Mouse (Mus musculus) hindbrain, embryonic 11.5 days (tissue): ENCODE data around the gene Rps23. TPM values are rescaled to one million over a fixed set of nuclear protein-coding genes. Genes with fewer than 3 reads are reported as not detected.
A peak's percentile ranks its signal among the peaks of the same experiment; 100 is the strongest.

Source experiments
- ATAC-seq: fragments of 200-750 bp; cut with Nextera tagmentation; 2 replicates; pipeline ENCODE4 v1.8.0; 2017; ENCODE audit warnings: mild to moderate bottlenecking, moderate TSS enrichment, moderate library complexity; ENCODE audit not compliant: low FRiP score
- DNase-seq: peaks from one replicate; pipeline ENCODE4 v3.0.0-alpha.2; 2015; ENCODE audit warnings: low spot score
- H3K27ac ChIP-seq: fragments of 300-500 bp; sonication (generic); 2 replicates; pipeline ENCODE4 v1.5.1; 2014; ENCODE audit warnings: mild to moderate bottlenecking, low read depth, low read length
- H3K27me3 ChIP-seq: fragments of 300-500 bp; sonication (generic); 2 replicates; pipeline ENCODE4 v1.6.1; 2014; ENCODE audit warnings: mild to moderate bottlenecking, low read length, moderate library complexity, mixed read lengths; ENCODE audit not compliant: control insufficient read depth, insufficient read depth
- H3K36me3 ChIP-seq: fragments of 300-500 bp; sonication (generic); 2 replicates; pipeline ENCODE4 v1.6.1; 2014; ENCODE audit warnings: mild to moderate bottlenecking, low read length, moderate library complexity, mixed read lengths; ENCODE audit not compliant: control insufficient read depth, insufficient read depth
- H3K4me1 ChIP-seq: fragments of 300-500 bp; sonication (generic); replicated peaks from 2 replicates; pipeline ENCODE4 v1.6.1; 2014; ENCODE audit warnings: low read length, mixed read lengths; ENCODE audit not compliant: control insufficient read depth, insufficient read depth
- H3K4me2 ChIP-seq: fragments of 300-500 bp; sonication (generic); replicated peaks from 2 replicates; pipeline ENCODE4 v1.6.1; 2014; ENCODE audit warnings: mild to moderate bottlenecking, low read depth, low read length
- H3K4me3 ChIP-seq: fragments of 300-500 bp; sonication (generic); 2 replicates; pipeline ENCODE4 v1.5.1; 2014; ENCODE audit warnings: low read depth, low read length
- H3K9ac ChIP-seq: fragments of 300-500 bp; sonication (generic); 2 replicates; pipeline ENCODE4 v1.6.1; 2014; ENCODE audit warnings: low read depth, low read length
- H3K9me3 ChIP-seq: fragments of 300-500 bp; sonication (generic); 2 replicates; pipeline ENCODE4 v1.6.1; 2016; ENCODE audit warnings: low read length; ENCODE audit not compliant: control insufficient read depth
- WGBS: fragments of 180-500 bp; shearing (Covaris S2); extraction: QIAGEN DNeasy Blood & Tissue Kit; methylation state at CpG from one replicate; pipeline ENCODE4 v1.1.7; 2014; 5-methylcytosine and 5-hydroxymethylcytosine counted together
- polyA plus RNA-seq: library from polyadenylated mRNA; unstranded; fragments of >200 nt; fragmentation: Nextera tagmentation; extraction: Ambion mirVana; gene quantifications from 2 replicates; pipeline ENCODE4 v1.2.1, GENCODE M21; 2014

Rps23 gene
- polyA plus RNA-seq, 1 experiment from 2014 or later = 232 TPM

GRCm38 (mm10) chr13:90960591-90960990 is 37.8 kb downstream of the Rps23 start:
- no peak for ATAC-seq
- 78% methylated on average over 8 of the region's 8 CpGs for WGBS
- Histone ChIP-seq H3K4me2 (no peak overlapping the region), H3K9me3 (no peaks in the 10 kb centered on the region), H3K4me1 (no peaks in the 10 kb centered on the region), H3K4me3 (no peak overlapping the region), H3K27ac (no peak overlapping the region), H3K27me3 (no peaks in the 10 kb centered on the region), H3K9ac (no peak overlapping the region), H3K36me3 (no peaks in the 10 kb centered on the region)
- DNase-seq = no peak

- WGBS = 76% methylated on average over 10 of the region's 10 CpGs
- H3K27me3 ChIP-seq = no peaks in the 10 kb centered on the region
- H3K9me3 ChIP-seq = no peaks in the 10 kb centered on the region
- no peak overlapping the region for H3K4me2 ChIP-seq
- no peak overlapping the region for H3K9ac ChIP-seq
- DNase-seq = no peak
- H3K4me3 ChIP-seq = no peak overlapping the region
- H3K27ac ChIP-seq = no peak overlapping the region
- no peak for ATAC-seq
- no peaks in the 10 kb centered on the region for H3K4me1 ChIP-seq
- no peaks in the 10 kb centered on the region for H3K36me3 ChIP-seq
These were observed 40.3 kb downstream of the Rps23 start for GRCm38 (mm10) chr13:90962836-90963760.

- no peak overlapping the region for H3K4me3 ChIP-seq
- no peaks in the 10 kb centered on the region for H3K36me3 ChIP-seq
- H3K4me2 ChIP-seq = no peak overlapping the region
- H3K27ac ChIP-seq = no peak overlapping the region
- H3K4me1 ChIP-seq = no peaks in the 10 kb centered on the region
- 91% methylated on average over 4 of the region's 4 CpGs for WGBS
- DNase-seq = no peak
- no peak overlapping the region for H3K9ac ChIP-seq
- no peaks in the 10 kb centered on the region for H3K9me3 ChIP-seq
- no peak for ATAC-seq
- H3K27me3 ChIP-seq = no peaks in the 10 kb centered on the region
These were observed 41.8 kb downstream of the Rps23 start for GRCm38 (mm10) chr13:90964511-90964910.

GRCm38 (mm10) chr13:90965996-90966395 is 43.2 kb downstream of the Rps23 start:
- no peak for DNase-seq
- 82% methylated on average over 8 of the region's 8 CpGs for WGBS
- no peak overlapping the region for H3K4me2 ChIP-seq
- H3K27ac ChIP-seq = no peak overlapping the region
- H3K4me3 ChIP-seq = no peak overlapping the region
- no peak overlapping the region for H3K9ac ChIP-seq
- H3K9me3 ChIP-seq = no peaks in the 10 kb centered on the region
- H3K4me1 ChIP-seq = no peaks in the 10 kb centered on the region
- ATAC-seq = no peak
- no peaks in the 10 kb centered on the region for H3K36me3 ChIP-seq
- no peaks in the 10 kb centered on the region for H3K27me3 ChIP-seq

GRCm38 (mm10) chr13:90967422-90967821 is 44.7 kb downstream of the Rps23 start:
- no peak overlapping the region for H3K4me3 ChIP-seq

GRCm38 (mm10) chr13:90968940-90969339 is 46.2 kb downstream of the Rps23 start:
- H3K4me3 ChIP-seq = no peak overlapping the region
- no peak overlapping the region for H3K27ac ChIP-seq
- no peaks in the 10 kb centered on the region for H3K36me3 ChIP-seq
- H3K9me3 ChIP-seq = no peaks in the 10 kb centered on the region
- WGBS = 89% methylated on average over 4 of the region's 4 CpGs
- H3K27me3 ChIP-seq = no peaks in the 10 kb centered on the region
- DNase-seq = no peak
- no peaks in the 10 kb centered on the region for H3K4me1 ChIP-seq
- no peak overlapping the region for H3K9ac ChIP-seq
- no peak overlapping the region for H3K4me2 ChIP-seq
- ATAC-seq = no peak

More at GRCm38 (mm10) chr13:90967422-90967821, 44.7 kb downstream of the Rps23 start:
- ATAC-seq (peak; percentile 92), DNase-seq (peak; percentile 84)
- H3K9me3 ChIP-seq = no peaks in the 10 kb centered on the region
- H3K4me1 ChIP-seq = no peaks in the 10 kb centered on the region
- no peak overlapping the region for H3K4me2 ChIP-seq
- no peaks in the 10 kb centered on the region for H3K36me3 ChIP-seq
- H3K27ac ChIP-seq = no peak overlapping the region
- WGBS = 9% methylated on average over 4 of the region's 4 CpGs
- H3K9ac ChIP-seq = no peak overlapping the region
- H3K27me3 ChIP-seq = no peaks in the 10 kb centered on the region

- Histone ChIP-seq H3K9me3 (no peaks in the 10 kb centered on the region), H3K36me3 (no peaks in the 10 kb centered on the region), H3K4me2 (no peak overlapping the region), H3K27ac (no peak overlapping the region), H3K9ac (no peak overlapping the region), H3K4me3 (no peak overlapping the region), H3K27me3 (no peaks in the 10 kb centered on the region), H3K4me1 (no peaks in the 10 kb centered on the region)
- DNase-seq (no peak), ATAC-seq (no peak)
- WGBS = 88% methylated on average over 10 of the region's 10 CpGs
These were observed 47.7 kb downstream of the Rps23 start for GRCm38 (mm10) chr13:90970259-90971017.

- H3K27me3 ChIP-seq = no peaks in the 10 kb centered on the region
- ATAC-seq = no peak
- no peak overlapping the region for H3K4me2 ChIP-seq
- no peaks in the 10 kb centered on the region for H3K9me3 ChIP-seq
- H3K9ac ChIP-seq = no peak overlapping the region
- no peak overlapping the region for H3K4me3 ChIP-seq
- no peaks in the 10 kb centered on the region for H3K36me3 ChIP-seq
- H3K4me1 ChIP-seq = no peaks in the 10 kb centered on the region
- H3K27ac ChIP-seq = no peak overlapping the region
- WGBS = 60% methylated on average over 7 of the region's 7 CpGs
- no peak for DNase-seq
These were observed 50.7 kb downstream of the Rps23 start for GRCm38 (mm10) chr13:90973409-90973808.
